Mouse (Mus musculus): ENCODE measurements around the gene Slc48a1.

- TF ChIP-seq CTCF (IDR thresholded peaks at IDR 0.05; ENCODE audit: low read depth), result no peak
- no peak for TF ChIP-seq EP300 (IDR thresholded peaks at IDR 0.05; ENCODE audit: low read depth)
Observed at GRCm38 (mm10) chr15:97808532-97808931, 30.2 kb downstream of the Slc48a1 start.

All from liver, embryonic 14.5 days (tissue).